Comparison of ENCODE assay signal across 13 mouse cellular contexts in genomic region chr7:64631781-64632351, GRCm38 (mm10).
DNase-seq lines count a peak whose midpoint lies in the region; ATAC-seq and TF ChIP-seq lines count a peak whose summit lies in the region.
"Had no signal": no experiment of that assay in that cellular context is flagged by ENCODE, and none has a peak within 500 bp of the region (broad histone marks: within the 10 kb centered on the region; RNA-seq: fewer than 3 reads in every experiment).

No protein-coding gene starts in this region.

- H3K36me3 ChIP-seq in hindbrain, embryonic 13.5 days, result peaks cover 4% of the 10 kb centered on the region; the same call in 1 of the 2 replicates
- H3K36me3 ChIP-seq in limb, embryonic 11.5 days (ENCODE audit: control insufficient read depth, insufficient read depth, low read length), result no peaks in the 10 kb centered on the region
- no peaks in the 10 kb centered on the region for H3K36me3 ChIP-seq in forebrain, embryonic 15.5 days
- H3K36me3 ChIP-seq: heart, embryonic 10.5 days; liver, embryonic 12.5 days had no signal

- ATAC-seq in hindbrain, embryonic 13.5 days (ENCODE audit: low FRiP score), result no peak
- ATAC-seq in limb, embryonic 11.5 days (ENCODE audit: insufficient number of reproducible peaks, low FRiP score, low TSS enrichment, low read depth), result 0 out of 2 replicates have a peak, but pooled peaks have one; percentile 35
- ATAC-seq in forebrain, embryonic 15.5 days (replicated peaks), result no peak
- ATAC-seq: intestine, embryonic 16.5 days; liver, embryonic 12.5 days had no signal

- no peaks in the 10 kb centered on the region for H3K9me3 ChIP-seq in hindbrain, embryonic 13.5 days
- H3K9me3 ChIP-seq in limb, embryonic 11.5 days (ENCODE audit: control insufficient read depth, low read length), result no peaks in the 10 kb centered on the region
- H3K9me3 ChIP-seq in forebrain, embryonic 15.5 days, result no peaks in the 10 kb centered on the region
- H3K9me3 ChIP-seq: heart, embryonic 10.5 days had no signal

- no peak for DNase-seq in layer of hippocampus, adult 2 months (ENCODE audit: low spot score in 2 of 2)
- no peak for DNase-seq in layer of hippocampus, adult 18-20 months (ENCODE audit: low spot score in 2 of 2)
- peak; percentile 31 for DNase-seq in limb, embryonic 11.5 days (ENCODE audit: low spot score)
- peak; percentile 31 for DNase-seq in right cerebral cortex, postnatal 14 days
- no peak for DNase-seq in urinary bladder, adult 2 months (ENCODE audit: low spot score)
- DNase-seq in gastrocnemius, postnatal 10 days, result no peak
- DNase-seq: adrenal gland, postnatal 25 days had no signal

- H3K9ac ChIP-seq in hindbrain, embryonic 13.5 days, result no peak overlapping the region
- no peak overlapping the region for H3K9ac ChIP-seq in limb, embryonic 11.5 days (ENCODE audit: low read length)
- no peak overlapping the region for H3K9ac ChIP-seq in forebrain, embryonic 15.5 days (replicated peaks)
- H3K9ac ChIP-seq: liver, embryonic 12.5 days had no signal

- H3K4me2 ChIP-seq in hindbrain, embryonic 13.5 days, result no peak overlapping the region
- H3K4me2 ChIP-seq in limb, embryonic 11.5 days (ENCODE audit: low read depth, severe bottlenecking), result no peak overlapping the region
- H3K4me2 ChIP-seq in forebrain, embryonic 15.5 days (replicated peaks), result no peak overlapping the region
- H3K4me2 ChIP-seq: liver, embryonic 12.5 days had no signal

- H3K27me3 ChIP-seq in hindbrain, embryonic 13.5 days, result no peaks in the 10 kb centered on the region
- no peaks in the 10 kb centered on the region for H3K27me3 ChIP-seq in limb, embryonic 11.5 days (ENCODE audit: control insufficient read depth, insufficient read depth, low read length)
- no peaks in the 10 kb centered on the region for H3K27me3 ChIP-seq in forebrain, embryonic 15.5 days
- H3K27me3 ChIP-seq: liver, embryonic 12.5 days had no signal

- 50% methylated on average over 6 of the region's 6 CpGs for WGBS in hindbrain, embryonic 13.5 days
- 33% methylated on average over 6 of the region's 6 CpGs for WGBS in limb, embryonic 11.5 days
- WGBS in forebrain, embryonic 15.5 days, result 64% methylated on average over 6 of the region's 6 CpGs

- peak overlapping the region; percentile 57; the same call in 1 of the 2 replicates for H3K27ac ChIP-seq in layer of hippocampus, adult 2 months
- peak overlapping the region; percentile 62 for H3K27ac ChIP-seq in hindbrain, embryonic 13.5 days
- 0 out of 2 replicates have a peak overlapping the region, but pooled peaks have one; percentile 36 for H3K27ac ChIP-seq in limb, embryonic 11.5 days (replicated peaks; ENCODE audit: low read depth, low read length)
- no peak overlapping the region for H3K27ac ChIP-seq in forebrain, embryonic 15.5 days (replicated peaks)
- H3K27ac ChIP-seq: heart, embryonic 10.5 days; liver, embryonic 12.5 days; macrophage had no signal

- no peak for TF ChIP-seq CTCF in layer of hippocampus, adult 2 months (conservative IDR thresholded peaks at IDR 0.05)

- H3K4me3 ChIP-seq in layer of hippocampus, adult 2 months, result no peak overlapping the region
- no peak overlapping the region for H3K4me3 ChIP-seq in hindbrain, embryonic 13.5 days
- no peak overlapping the region for H3K4me3 ChIP-seq in limb, embryonic 11.5 days (ENCODE audit: low read depth, low read length)
- H3K4me3 ChIP-seq in forebrain, embryonic 15.5 days, result no peak overlapping the region
- H3K4me3 ChIP-seq: heart, embryonic 10.5 days; liver, embryonic 12.5 days had no signal

- peaks cover 64% of the 10 kb centered on the region for H3K4me1 ChIP-seq in hindbrain, embryonic 13.5 days (replicated peaks)
- peaks cover 7% of the 10 kb centered on the region for H3K4me1 ChIP-seq in limb, embryonic 11.5 days (ENCODE audit: control insufficient read depth, insufficient read depth, low read length)
- peaks cover 28% of the 10 kb centered on the region for H3K4me1 ChIP-seq in forebrain, embryonic 15.5 days

Comparison
In these comparisons a context has a peak if more than half of its experiments do, and no peak if none do; other contexts are left out.
1. DNase-seq: peak in limb, embryonic 11.5 days (single experiment) and right cerebral cortex, postnatal 14 days (single experiment); none in layer of hippocampus, adult 2 months (0 of 2), layer of hippocampus, adult 18-20 months (0 of 2), urinary bladder, adult 2 months (single experiment) and gastrocnemius, postnatal 10 days (single experiment).